Mouse (Mus musculus): Measurements from ENCODE around the gene Gbgt1.
A peak's percentile ranks its signal among the peaks of the same experiment; 100 is the strongest.
"Not testable (repeated sequence)": the region's sequence is repeated elsewhere in the genome, so short reads cannot be mapped to it uniquely, and the experiment has no call there.

Gene Gbgt1

DNA sequence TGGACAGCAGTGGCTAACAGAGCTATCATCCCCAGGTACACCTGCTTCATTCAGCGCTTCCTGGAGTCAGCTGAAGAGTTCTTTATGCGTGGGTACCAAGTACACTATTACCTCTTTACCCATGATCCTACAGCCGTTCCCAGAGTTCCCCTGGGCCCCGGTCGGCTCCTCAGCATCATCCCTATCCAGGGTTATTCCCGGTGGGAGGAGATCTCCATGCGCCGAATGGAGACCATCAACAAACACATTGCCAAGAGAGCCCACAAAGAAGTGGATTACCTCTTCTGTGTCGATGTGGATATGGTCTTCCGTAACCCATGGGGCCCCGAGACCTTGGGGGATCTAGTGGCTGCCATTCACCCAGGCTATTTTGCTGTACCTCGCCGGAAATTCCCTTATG, 8.0 kb downstream of the Gbgt1 start:
- DNase-seq, result no peak

DNA sequence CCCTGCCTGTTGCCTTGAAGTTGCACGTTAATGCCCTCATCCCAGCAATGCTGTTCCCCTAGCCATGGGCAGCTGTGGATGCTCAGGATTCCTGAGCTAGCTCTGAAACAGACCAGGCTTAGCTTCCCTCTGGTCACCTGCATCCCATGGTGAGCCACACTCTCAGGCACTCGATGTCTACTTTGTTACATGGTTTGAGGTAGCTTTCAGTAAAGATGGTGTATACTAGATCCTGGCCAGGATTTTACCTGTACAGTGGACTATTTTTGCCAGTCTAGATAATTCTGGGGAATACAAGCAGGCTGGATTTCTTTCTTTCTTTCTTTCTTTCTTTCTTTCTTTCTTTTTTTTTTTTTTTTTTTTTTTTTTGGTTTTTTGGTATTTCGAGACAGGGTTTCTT, 9.1 kb downstream of the Gbgt1 start, which contains the start of gene Gm10134:
Gm10134 (plus strand) TSS at position 301 of the 400 bp plus-strand sequence.
- DNase-seq, result no peak

DNA sequence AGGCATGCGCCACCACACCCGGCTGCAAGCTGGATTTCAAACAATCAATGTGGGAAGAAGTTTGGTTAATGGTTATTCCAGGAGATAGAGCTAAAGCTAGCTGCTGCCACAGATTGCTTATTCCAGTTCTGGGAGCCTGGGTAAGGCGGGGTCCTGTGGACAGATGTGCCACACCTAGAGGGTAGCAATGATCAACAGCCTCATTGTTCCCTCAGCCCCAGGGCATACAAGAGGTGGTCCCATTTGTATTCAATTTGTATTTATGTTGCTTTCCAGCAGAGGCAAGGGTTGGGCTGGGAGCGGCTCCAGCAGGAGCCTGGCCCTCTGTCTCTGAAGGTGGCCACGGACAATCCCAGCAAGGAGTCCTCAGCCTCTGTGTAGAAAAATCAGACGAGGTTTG, 9.6 kb downstream of the Gbgt1 start:
- DNase-seq, result no peak

DNA sequence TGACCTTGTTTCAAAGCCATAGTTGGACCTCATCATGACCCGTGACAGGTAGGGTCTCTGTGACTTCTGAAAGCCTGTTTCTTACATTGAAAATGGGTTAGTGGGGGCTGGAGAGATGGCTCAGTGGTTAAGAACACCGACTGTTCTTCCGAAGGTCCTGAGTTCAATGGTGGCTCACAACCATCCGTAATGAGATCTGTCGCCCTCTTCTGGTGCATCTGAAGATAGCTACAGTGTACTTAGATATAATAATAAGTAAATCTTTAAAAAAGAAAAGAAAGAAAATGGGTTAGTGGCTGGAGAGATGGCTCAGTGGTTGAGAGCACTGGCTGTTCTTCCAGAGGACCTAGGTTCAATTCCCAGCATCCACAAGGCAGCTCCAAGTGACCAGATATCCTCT, 14.9 kb downstream of the Gbgt1 start:
- DNase-seq, result not testable (repeated sequence)

DNA sequence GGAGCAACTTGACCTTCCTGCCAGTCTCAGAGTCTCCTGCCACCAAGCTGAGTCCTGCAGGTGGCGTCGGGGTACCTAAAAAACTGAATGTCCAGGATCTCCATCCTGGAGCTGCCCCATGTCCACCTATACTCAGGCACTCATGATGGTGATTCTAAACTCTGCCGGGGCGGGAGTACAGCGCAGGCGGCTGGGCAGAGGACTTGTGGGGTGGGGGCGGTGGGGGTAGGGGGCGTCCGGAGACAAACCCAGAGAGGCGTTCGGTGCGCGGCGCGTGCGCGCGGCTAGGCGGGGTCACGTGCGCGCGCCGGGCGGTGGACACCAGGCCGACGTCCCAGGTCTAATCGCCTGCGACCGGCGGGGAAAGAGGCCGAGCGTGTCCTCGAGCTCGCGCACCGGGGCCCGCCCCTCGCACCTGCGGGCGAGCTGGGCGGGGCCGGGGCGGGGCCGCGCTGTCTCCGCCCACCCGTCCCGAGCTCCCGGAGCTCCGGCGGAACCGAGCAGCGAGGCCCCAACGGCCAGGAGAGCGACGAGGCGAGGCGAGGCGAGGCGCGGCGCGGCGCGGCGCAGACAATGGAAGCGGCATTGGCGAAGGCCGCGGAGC, 16.2 kb downstream of the Gbgt1 start, which contains the start of gene Ralgds:
Ralgds (plus strand) TSS at position 328 of the 604 bp plus-strand sequence.
- peak; percentile 66 for DNase-seq

DNA sequence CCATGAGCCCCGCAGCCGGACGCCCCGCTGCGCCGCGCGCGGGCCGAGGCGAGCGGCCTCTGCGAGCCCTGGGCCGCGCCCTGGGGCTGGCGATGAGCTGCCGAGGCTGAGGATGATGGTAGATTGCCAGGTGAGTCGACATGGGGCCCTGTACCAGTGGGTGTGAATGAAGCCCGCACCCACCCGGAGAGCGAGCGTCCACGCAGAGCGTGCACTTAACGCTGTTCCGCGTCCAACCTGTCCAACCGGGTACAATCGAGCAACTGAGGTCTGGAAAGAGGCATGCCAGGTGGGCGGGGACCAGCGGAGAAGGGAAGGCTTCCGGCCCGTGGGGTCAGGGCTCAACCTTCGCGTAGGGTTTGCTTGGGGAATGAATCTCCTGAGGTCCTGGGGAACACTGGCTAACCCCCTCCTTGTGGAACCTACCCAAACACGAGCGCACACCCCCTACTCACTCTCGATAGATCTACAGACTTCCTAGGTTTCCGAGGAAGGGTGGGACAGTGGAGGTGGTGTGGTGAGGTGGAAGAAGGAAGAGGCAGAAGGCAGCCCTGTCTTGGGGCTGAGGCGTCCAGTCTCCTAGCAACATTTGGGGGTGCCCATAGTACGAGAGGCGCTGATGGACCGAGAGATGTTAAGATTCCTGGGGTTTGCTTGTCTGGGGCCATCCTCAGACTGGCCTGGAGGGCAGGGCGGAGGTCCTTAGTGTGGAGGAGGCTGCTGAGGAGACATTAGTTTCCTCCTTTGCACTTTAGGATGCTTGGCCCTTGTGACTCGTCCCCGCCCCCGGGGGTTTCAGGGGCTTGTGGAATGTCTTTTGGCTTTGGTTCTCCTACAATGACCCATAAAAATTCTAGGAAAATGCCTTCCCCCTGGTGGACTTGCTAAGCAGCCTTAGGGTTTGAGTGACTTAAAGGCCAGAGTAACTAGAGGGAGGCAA, 17.0 kb downstream of the Gbgt1 start:
- no peak for DNase-seq

DNA sequence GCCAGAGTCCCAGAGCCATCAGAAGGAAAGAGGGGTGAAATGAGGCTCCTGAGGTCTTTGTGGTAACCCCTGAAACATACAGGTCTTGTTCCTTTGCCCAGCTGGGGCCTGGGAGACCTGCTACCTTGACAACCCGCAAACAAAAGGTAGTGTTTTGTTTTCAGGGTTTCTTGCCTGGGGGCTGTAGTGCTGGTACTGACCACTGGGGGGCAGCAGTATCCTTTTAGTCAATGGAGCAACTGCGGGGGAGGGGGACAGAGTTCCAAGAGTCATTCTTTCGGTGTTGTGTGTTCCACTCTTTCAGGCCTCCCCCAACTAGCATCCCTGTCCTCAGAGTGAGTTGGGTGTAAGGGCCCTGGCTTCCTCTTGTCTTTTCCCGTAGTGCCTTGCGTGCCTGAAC, 17.8 kb downstream of the Gbgt1 start:
- DNase-seq, result peak; percentile 81

DNA sequence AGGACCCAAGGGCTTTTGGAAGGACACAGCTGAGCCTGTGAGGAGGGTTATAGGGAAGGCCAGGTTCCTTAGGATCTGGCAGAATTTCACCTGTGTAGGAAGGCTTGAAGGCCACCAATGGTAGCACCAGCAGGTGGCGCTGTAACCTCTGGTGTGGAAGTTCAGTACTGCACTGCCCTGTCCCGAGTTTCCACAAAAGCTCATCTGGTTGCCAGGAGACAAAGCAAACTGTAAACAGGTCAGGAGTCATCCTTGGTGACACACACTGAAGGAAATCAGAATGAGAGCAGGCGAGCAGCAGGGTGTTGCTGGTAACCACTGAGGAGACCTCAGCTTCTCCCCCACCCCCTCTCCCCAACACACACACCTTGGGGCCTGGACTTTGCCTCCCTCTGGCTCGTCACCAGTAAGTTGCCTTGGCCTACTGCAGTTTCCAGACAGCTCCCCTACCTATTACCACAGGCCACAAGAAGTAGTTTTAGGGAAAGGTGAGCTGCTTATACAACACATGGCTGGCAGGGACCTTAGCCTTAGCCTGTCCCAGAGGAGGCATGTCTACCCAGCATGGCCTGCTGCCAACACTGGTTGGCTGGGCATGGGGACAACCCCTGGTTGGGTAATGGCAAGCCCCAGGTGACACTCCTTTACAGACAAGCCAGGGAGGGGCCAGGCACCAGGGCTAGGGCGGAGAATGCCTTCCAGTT, 20.7 kb downstream of the Gbgt1 start:
- DNase-seq, result peak; percentile 66

DNA sequence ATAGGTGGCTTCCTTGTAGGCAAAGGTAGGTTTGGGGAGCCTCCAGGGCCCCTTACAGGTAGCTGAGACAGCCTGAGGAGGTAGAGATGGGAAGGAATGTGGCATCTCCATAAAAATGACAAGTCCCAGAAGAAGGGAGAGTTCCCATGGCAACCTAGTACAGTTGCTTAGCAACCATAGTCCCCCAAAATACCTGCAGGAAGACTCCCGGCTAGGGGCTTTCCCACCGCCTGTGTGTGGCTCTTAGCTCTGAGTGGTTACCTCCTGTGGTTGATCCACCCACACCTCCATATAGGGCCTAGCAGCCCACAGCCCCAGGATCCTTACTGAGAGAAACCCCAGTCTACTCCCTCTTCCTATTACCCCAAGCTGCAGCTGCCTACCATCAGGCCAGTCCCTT, 21.5 kb downstream of the Gbgt1 start:
- peak; percentile 84 for DNase-seq

DNA sequence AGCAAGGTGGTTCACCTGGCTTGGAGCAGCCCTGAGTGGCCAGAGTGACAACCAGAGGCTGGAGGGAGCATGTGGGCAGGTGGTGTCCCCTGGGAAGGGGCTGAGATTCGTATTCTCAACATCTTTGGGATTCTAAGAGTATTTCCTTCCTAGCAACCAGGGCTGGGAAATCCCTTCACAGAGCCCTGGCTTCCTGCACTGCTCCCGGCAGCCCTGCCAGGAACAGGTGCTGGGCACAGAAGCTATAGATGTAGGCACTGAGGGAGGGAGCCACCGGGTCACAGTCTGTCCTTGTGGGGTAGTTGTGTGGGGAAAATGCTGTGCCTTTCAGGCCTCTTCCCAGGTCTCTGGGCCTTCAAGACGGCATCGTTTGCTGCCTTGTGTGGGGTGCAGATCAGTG, 23.9 kb downstream of the Gbgt1 start:
- no peak for DNase-seq

DNA sequence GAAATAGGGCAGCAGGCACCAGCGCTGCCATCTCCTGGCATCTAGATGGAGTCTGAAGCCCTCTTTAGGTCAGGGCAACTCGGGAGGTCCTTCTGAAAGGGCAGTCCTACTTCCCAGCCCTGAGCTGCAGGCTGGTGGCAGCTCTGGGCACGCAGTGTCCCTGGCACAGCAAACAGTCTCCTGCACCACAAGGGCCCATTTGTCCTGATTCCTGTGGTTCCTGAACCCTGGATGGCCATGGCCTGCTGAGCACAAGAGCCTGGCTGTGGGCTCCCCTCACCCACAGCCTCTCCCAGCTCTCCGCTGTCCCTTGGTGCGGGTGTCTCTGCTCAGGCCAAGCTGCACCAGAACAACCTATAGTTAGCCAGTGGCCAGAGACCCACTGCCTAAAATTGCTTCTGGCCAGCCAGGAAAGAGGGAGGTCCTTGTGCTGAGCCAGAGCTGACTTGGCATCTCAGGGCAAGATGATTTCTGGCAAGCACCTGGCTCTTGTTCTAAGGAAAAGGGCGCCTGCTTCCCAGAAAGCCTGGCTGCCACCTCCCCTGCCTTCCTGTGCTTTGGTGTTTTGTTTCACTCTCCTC, 25.0 kb downstream of the Gbgt1 start:
- peak; percentile 86 for DNase-seq

DNA sequence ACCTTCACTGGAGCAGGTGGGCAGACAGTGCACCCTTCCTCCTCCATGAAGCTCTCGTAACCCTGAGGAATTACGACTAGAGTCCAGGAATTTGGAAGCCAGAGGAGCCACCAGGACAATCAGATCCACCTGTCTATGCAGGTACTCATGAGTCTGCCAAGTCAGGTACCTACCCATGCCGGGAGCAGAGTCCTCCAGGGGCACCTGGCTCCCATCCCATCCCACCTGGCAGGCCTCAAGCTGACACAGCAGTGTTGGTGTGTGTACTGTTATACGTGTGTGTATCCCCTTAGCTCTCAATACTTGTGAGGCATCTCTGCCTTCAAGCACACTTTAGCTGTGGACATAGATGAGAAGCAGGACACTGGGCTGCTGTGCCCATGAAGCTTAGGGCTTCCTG, 25.5 kb downstream of the Gbgt1 start:
- no peak for DNase-seq

DNA sequence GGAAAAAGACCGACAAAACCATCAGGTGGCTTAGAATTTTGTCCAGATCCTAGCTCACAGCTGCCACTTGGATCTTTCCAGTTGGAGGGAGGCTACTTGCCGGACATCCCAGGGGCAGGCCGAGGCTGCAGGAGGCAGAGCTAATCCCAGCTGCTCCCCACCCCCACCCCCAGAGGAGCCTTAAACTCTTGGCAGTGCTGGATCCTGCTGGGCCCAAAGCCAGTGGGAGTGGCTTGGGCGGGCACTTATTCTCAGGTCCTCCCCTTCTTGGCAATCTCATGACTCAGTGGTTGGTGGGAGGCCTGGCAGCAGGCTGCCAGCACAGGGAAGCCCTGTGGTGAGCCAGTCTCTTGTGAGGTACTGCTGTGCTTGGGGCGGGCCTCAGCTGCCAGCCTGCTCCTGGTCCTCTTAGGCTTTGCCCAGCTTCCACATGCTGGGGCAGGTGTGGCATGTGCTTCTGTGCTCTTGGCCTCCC, 27.0 kb downstream of the Gbgt1 start:
- peak; percentile 93 for DNase-seq

DNA sequence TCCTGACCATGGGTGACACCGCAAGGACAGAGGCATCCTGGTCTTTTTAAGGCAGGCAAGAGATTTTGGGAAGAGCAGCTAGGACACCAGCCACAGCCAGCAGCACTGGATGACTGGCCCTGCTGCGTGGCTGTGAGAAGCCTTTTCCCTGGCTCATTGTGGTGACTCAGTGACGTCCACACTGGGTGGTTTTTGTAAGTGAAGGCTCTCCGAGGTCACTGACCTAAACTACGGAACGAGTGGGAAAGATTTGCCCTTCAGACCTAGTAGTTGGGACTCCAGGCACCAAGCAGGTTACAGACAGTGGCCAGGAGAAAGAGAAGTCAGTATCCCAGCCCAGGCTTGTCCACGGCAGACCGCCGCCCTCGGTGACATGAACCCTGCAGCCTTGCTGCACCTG, 27.7 kb downstream of the Gbgt1 start:
- no peak for DNase-seq

DNA sequence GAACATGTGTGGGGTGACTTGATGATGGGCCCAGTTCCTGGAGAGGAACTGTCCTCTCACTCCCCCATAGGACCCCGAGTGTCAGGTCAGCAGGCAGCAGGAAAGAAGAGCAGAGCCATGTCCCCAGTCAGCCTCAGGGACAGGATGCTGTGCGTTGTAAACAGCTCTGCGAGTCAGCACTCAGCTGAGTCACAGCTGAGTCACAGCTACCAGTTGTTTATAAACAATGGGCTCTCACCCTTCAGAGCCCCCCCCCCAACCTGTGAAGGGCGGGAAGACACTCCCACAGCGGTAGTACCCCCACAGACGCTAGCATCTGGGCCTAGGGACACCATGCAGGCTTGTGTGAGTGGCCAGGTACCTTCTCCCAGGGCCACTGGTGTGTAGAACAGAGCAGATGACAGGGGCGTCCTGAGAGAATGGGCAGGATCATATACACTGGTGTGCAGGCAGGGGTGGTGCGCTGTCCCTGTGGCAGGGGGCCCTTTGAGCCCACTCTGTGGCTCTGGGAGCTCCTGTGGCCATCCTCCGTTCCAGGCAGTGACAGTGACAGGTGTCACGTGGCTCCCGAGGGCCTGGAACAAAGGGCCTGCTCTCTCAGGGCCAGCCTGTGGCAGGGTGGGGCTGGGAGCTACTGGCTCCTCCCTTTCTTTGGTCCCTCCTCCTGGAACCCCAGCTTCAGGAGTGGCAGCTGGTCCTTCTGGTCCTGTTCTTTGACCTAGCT, 28.7 kb downstream of the Gbgt1 start:
- DNase-seq, result peak; percentile 74

DNA sequence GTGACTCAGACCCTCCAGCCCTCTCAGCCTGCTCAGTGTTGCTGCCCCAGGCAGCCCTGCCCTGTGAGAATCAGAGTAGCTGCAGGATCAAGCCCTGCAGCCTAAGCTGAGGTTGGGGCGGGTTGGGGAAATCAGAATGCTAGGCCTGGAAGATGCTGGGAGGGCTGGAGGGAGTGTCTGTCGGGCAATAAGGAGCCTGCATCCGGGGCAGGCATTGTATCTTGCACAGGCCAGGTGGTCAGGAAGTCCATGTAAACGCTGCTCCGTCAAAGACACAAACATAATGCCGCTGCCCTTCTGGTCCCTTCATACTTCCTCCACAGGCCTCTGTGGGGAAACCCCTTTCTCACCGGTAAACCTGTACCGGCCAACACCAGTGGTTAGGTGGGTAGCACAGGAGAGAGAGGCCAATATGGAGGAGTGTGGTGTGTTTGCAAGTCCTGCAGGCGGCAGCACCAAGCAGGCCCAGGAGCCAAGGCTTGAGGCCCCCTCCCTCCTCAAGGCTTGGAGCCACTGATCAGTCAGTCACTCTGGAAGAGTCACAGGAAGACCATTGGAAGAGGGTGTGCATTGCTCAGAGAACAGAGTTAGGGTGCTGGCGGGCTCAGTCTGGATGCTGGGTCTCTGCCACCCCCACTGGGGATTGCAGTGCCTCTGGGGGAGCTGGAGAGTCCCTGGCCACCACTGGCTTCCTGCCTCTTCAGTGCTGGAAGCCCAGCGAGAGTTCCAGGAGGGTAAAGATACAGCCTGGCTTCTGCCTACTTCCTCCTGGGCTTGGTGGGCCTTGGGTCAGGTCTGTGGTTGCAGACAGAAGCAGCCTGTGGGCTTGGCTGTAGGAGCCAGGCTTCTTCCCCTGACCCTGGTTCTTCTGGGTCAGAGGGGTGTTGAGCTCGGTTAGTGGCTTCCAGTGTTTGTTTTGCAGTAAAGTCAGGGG, 29.5 kb downstream of the Gbgt1 start:
- no peak for DNase-seq

DNA sequence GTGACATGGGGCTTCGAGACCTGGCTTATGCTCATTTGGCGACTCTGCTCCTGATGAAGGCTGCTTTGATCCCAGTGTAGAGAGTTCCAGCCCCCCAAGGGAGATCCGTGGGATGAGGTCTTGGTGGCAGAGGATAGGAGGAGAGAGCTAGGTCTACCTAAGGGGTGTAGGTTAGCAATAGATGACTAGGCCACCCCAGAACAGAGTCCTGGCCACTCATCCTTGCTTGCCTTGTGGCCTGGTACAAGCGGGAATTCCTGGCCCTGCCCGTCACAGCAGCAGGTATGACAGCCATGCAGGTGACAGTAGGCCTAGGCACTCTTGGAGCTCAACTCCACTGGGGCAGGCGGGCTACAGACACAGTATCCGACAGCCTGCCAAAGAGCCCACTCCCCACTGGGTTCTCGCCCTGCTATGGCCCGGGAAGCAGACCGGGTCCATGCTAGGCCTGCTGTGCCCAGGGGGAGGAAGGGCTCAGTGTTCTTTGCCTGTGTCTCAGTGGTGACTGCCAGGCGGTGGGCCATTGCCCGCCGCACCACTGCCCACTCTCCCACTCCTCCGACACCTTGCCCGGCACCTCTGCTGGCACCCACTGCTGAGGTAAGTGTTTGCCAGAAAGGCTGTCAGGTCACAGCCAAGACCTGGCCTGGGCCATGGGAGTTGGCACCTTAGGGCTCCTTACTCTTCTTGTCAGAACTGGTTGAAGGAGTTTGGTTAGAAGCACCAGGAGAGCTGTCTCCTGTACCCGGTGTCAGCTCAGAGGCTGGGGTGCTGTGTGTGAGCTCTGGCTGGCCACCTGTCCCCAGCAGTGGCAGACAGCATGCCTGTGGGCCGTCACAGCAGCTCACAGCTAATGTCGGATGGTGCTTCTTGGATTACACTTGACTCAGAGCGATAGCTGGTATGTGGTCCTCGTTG, 31.0 kb downstream of the Gbgt1 start:
- DNase-seq, result no peak

DNA sequence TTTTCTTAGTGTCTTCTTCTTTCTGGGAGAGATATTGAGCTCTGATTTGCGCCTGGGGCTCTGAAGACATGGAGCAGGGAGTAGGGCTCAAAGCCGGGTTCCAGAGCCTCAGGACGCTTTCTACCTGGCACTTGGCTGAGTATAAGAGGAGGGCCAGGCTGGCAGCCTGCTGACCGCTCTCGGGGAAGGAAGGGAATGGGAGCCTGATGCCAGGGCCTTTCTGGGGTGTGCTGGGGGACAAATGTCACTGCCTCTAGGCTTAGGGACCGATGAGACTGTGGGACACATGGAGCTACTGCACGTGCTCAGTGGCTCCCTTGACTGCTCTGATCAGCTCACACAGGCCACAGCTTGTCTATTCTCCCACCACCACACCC, 31.7 kb downstream of the Gbgt1 start:
- no peak for DNase-seq

DNA sequence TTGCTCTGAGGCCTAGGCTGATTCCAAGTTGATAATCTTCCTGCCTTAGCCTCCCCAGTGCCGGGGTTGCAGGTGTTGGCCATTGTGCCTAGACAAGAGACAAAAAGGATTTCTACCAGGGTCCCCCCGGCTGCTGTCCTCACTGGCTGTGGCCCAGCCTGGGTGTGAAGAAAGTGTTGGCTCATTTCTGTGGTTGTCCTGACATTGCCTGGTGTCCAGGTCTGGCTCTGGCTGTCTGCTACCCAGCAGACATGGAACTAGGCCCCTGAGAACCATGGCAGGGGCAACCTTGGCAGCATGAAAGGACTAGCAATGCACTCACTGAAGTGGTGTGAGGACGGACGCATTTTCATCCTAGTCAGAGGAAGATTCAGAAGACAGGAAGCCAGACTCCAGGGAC, 33.2 kb downstream of the Gbgt1 start:
- no peak for DNase-seq

DNA sequence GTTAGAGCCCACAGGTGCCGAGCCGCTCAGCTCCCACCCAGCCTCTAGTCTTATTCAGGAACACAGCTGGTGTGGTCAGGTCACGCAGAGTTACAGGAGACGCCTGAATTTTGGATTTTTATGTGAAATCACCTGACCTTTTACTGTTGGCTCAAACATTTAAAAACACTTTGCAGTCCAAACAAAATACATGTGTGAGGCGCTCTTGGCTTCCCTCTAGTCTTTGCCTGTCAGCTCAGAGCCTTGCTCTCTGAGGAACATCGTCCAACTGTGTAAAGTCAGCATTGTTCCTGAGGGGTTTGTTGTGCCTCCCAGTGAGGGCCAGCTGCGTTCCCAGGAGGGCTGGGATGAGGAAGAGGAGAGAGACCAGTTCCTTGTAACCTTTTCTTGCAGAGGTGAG, 33.6 kb downstream of the Gbgt1 start:
- no peak for DNase-seq

All from right cerebral cortex, adult 18-20 months (tissue).